Mouse (Mus musculus): ENCODE data around the gene Fads2. TPM values are rescaled to one million over a fixed set of nuclear protein-coding genes. Genes with fewer than 3 reads are reported as not detected.

Fads2 gene
- 41.9 and 49.2 TPM in 2 replicates for polyA plus RNA-seq (2012; rRNA removed)
- 22.7 and 25.8 TPM in 2 replicates for polyA plus RNA-seq (2014; fragmentation: Nextera tagmentation; extraction: Ambion mirVana)

GRCm38 (mm10) chr19:10101341-10102053 lies at the start of gene Fads2:
Gene Fads2, minus strand, starts transcription at chr19:10101746.
- under 1% methylated on average over 57 of the region's 57 CpGs for WGBS (ENCODE audit: insufficient replicate concordance)
- peak; percentile 80 for ATAC-seq (ENCODE audit: insufficient read depth)

GRCm38 (mm10) chr19:10149189-10149588 lies 47.6 kb upstream of the Fads2 start:
- H3K4me1 ChIP-seq (replicated peaks; ENCODE audit: control insufficient read depth in 2 of 2, insufficient read depth in 2 of 2, low read length in 1 of 2): peaks cover 7 to 8% of the 10 kb centered on the region in 2 experiments; a peak in 3 of 4 replicates
- no peak overlapping the region for H3K9ac ChIP-seq (replicated peaks)
- H3K9me3 ChIP-seq (ENCODE audit: control insufficient read depth, low read length): no peaks in the 10 kb centered on the region
- no peak overlapping the region for H3K27ac ChIP-seq
- WGBS (ENCODE audit: insufficient replicate concordance): 44% methylated on average over 3 of the region's 3 CpGs
- no peak for DNase-seq (ENCODE audit: low read depth in 3 of 3, low spot score in 3 of 3)
- no peak for ATAC-seq (ENCODE audit: insufficient read depth)
- no peak overlapping the region for H3K4me2 ChIP-seq (ENCODE audit: low read depth)
- H3K27me3 ChIP-seq (ENCODE audit: control insufficient read depth, insufficient read depth, low read length): no peaks in the 10 kb centered on the region
- no peak overlapping the region for H3K4me3 ChIP-seq (ENCODE audit: insufficient read depth in 1 of 2, low read depth in 2 of 2, low read length in 2 of 2)
- H3K36me3 ChIP-seq (replicated peaks; ENCODE audit: control insufficient read depth, insufficient read depth, low read depth): no peaks in the 10 kb centered on the region
- TF ChIP-seq CTCF (IDR thresholded peaks at IDR 0.05; ENCODE audit: low read depth) (no peak), EP300 (IDR thresholded peaks at IDR 0.05; ENCODE audit: low read depth) (no peak)

More at GRCm38 (mm10) chr19:10101341-10102053, at the start of gene Fads2:
- H3K4me3 ChIP-seq (ENCODE audit: insufficient read depth in 1 of 2, low read depth in 2 of 2, low read length in 2 of 2): peak within 1 kb of the TSS; percentile 59 to 70
- H3K4me2 ChIP-seq (ENCODE audit: low read depth): peak within 1 kb of the TSS; percentile 96
- peak; percentile 62 to 65 (median 64) for DNase-seq (ENCODE audit: low read depth in 3 of 3, low spot score in 3 of 3)
- no peaks in the 10 kb centered on the region for H3K27me3 ChIP-seq (ENCODE audit: control insufficient read depth, insufficient read depth, low read length)
- peaks cover 21 to 33% of the 10 kb centered on the region in 2 experiments for H3K4me1 ChIP-seq (replicated peaks; ENCODE audit: control insufficient read depth in 2 of 2, insufficient read depth in 2 of 2, low read length in 1 of 2)
- peak within 1 kb of the TSS; percentile 66 for H3K9ac ChIP-seq (replicated peaks)
- H3K27ac ChIP-seq: peak within 1 kb of the TSS; percentile 38
- no peaks in the 10 kb centered on the region for H3K36me3 ChIP-seq (replicated peaks; ENCODE audit: control insufficient read depth, insufficient read depth, low read depth)
- no peaks in the 10 kb centered on the region for H3K9me3 ChIP-seq (ENCODE audit: control insufficient read depth, low read length)
- TF ChIP-seq EP300 (IDR thresholded peaks at IDR 0.05; ENCODE audit: low read depth): no peak
- TF ChIP-seq CTCF (IDR thresholded peaks at IDR 0.05; ENCODE audit: low read depth): peak; percentile 44; the same call in 1 of the 2 replicates

GRCm38 (mm10) chr19:10148555-10148954 lies 47.0 kb upstream of the Fads2 start:
- Histone ChIP-seq H3K9me3 (ENCODE audit: control insufficient read depth, low read length) (no peaks in the 10 kb centered on the region), H3K4me2 (ENCODE audit: low read depth) (no peak overlapping the region), H3K9ac (replicated peaks) (no peak overlapping the region), H3K27ac (no peak overlapping the region), H3K36me3 (replicated peaks; ENCODE audit: control insufficient read depth, insufficient read depth, low read depth) (no peaks in the 10 kb centered on the region), H3K4me1 (replicated peaks; ENCODE audit: control insufficient read depth in 2 of 2, insufficient read depth in 2 of 2, low read length in 1 of 2) (peaks cover 7 to 8% of the 10 kb centered on the region in 2 experiments; a peak in 3 of 4 replicates), H3K4me3 (ENCODE audit: insufficient read depth in 1 of 2, low read depth in 2 of 2, low read length in 2 of 2) (no peak overlapping the region), H3K27me3 (ENCODE audit: control insufficient read depth, insufficient read depth, low read length) (no peaks in the 10 kb centered on the region)
- DNase-seq (ENCODE audit: low read depth in 3 of 3, low spot score in 3 of 3) (no peak), ATAC-seq (ENCODE audit: insufficient read depth) (no peak)
- no peak for TF ChIP-seq EP300 (IDR thresholded peaks at IDR 0.05; ENCODE audit: low read depth)
- no peak for TF ChIP-seq CTCF (IDR thresholded peaks at IDR 0.05; ENCODE audit: low read depth)
- 76% methylated on average over 6 of the region's 6 CpGs for WGBS (ENCODE audit: insufficient replicate concordance)

GRCm38 (mm10) chr19:10144464-10144863 lies 42.9 kb upstream of the Fads2 start:
- peaks cover 7 to 8% of the 10 kb centered on the region in 2 experiments; a peak in 3 of 4 replicates for H3K4me1 ChIP-seq (replicated peaks; ENCODE audit: control insufficient read depth in 2 of 2, insufficient read depth in 2 of 2, low read length in 1 of 2)
- WGBS (ENCODE audit: insufficient replicate concordance): 44% methylated on average over 4 of the region's 4 CpGs
- H3K27me3 ChIP-seq (ENCODE audit: control insufficient read depth, insufficient read depth, low read length): no peaks in the 10 kb centered on the region
- H3K36me3 ChIP-seq (replicated peaks; ENCODE audit: control insufficient read depth, insufficient read depth, low read depth): no peaks in the 10 kb centered on the region
- no peak overlapping the region for H3K4me2 ChIP-seq (ENCODE audit: low read depth)
- H3K9ac ChIP-seq (replicated peaks): no peak overlapping the region
- DNase-seq (ENCODE audit: low read depth in 3 of 3, low spot score in 3 of 3) (no peak), ATAC-seq (ENCODE audit: insufficient read depth) (no peak)
- H3K27ac ChIP-seq: no peak overlapping the region
- TF ChIP-seq CTCF (IDR thresholded peaks at IDR 0.05; ENCODE audit: low read depth): no peak
- TF ChIP-seq EP300 (IDR thresholded peaks at IDR 0.05; ENCODE audit: low read depth): no peak
- H3K4me3 ChIP-seq (ENCODE audit: insufficient read depth in 1 of 2, low read depth in 2 of 2, low read length in 2 of 2): no peak overlapping the region
- H3K9me3 ChIP-seq (ENCODE audit: control insufficient read depth, low read length): no peaks in the 10 kb centered on the region

GRCm38 (mm10) chr19:10143667-10144066 lies 42.1 kb upstream of the Fads2 start:
- no peak for ATAC-seq (ENCODE audit: insufficient read depth)
- no peak overlapping the region for H3K4me3 ChIP-seq (ENCODE audit: insufficient read depth in 1 of 2, low read depth in 2 of 2, low read length in 2 of 2)
- H3K36me3 ChIP-seq (replicated peaks; ENCODE audit: control insufficient read depth, insufficient read depth, low read depth): no peaks in the 10 kb centered on the region
- TF ChIP-seq CTCF (IDR thresholded peaks at IDR 0.05; ENCODE audit: low read depth) (no peak), EP300 (IDR thresholded peaks at IDR 0.05; ENCODE audit: low read depth) (no peak)
- no peak overlapping the region for H3K9ac ChIP-seq (replicated peaks)
- H3K27me3 ChIP-seq (ENCODE audit: control insufficient read depth, insufficient read depth, low read length): no peaks in the 10 kb centered on the region
- DNase-seq (ENCODE audit: low read depth in 3 of 3, low spot score in 3 of 3): no peak
- no peak overlapping the region for H3K27ac ChIP-seq
- 55% methylated on average over 2 of the region's 2 CpGs for WGBS (ENCODE audit: insufficient replicate concordance)
- H3K4me2 ChIP-seq (ENCODE audit: low read depth): no peak overlapping the region
- peaks cover 3 to 4% of the 10 kb centered on the region in 2 experiments; a peak in 3 of 4 replicates for H3K4me1 ChIP-seq (replicated peaks; ENCODE audit: control insufficient read depth in 2 of 2, insufficient read depth in 2 of 2, low read length in 1 of 2)
- H3K9me3 ChIP-seq (ENCODE audit: control insufficient read depth, low read length): no peaks in the 10 kb centered on the region

Data from liver, embryonic 14.5 days (tissue).